Mouse (Mus musculus): Measurements from ENCODE around the gene Syt14. TPM values are rescaled to one million over a fixed set of nuclear protein-coding genes. Genes with fewer than 3 reads are reported as not detected.
A peak's percentile ranks its signal among the peaks of the same experiment; 100 is the strongest.

Gene Syt14
- polyA plus RNA-seq, 1 experiment from 2014 or later, result 8.7 TPM

GRCm38 (mm10) chr1:192898742-192899141, 136.8 kb downstream of the Syt14 start:
- Histone ChIP-seq H3K9ac (replicated peaks) (no peak overlapping the region), H3K4me2 (replicated peaks) (no peak overlapping the region), H3K9me3 (no peaks in the 10 kb centered on the region), H3K4me1 (no peaks in the 10 kb centered on the region), H3K36me3 (peaks cover 11% of the 10 kb centered on the region), H3K4me3 (no peak overlapping the region), H3K27ac (replicated peaks) (no peak overlapping the region), H3K27me3 (no peaks in the 10 kb centered on the region)
- ATAC-seq (replicated peaks), result no peak
- 2% methylated on average over 2 of the region's 2 CpGs for WGBS

GRCm38 (mm10) chr1:192897218-192897617, 138.4 kb downstream of the Syt14 start:
- Histone ChIP-seq H3K36me3 (peaks cover 11% of the 10 kb centered on the region), H3K27ac (replicated peaks) (no peak overlapping the region), H3K9ac (replicated peaks) (no peak overlapping the region), H3K4me1 (no peaks in the 10 kb centered on the region), H3K4me2 (replicated peaks) (no peak overlapping the region), H3K9me3 (no peaks in the 10 kb centered on the region), H3K27me3 (no peaks in the 10 kb centered on the region), H3K4me3 (no peak overlapping the region)
- ATAC-seq (replicated peaks), result no peak
- WGBS, result 61% methylated on average over 10 of the region's 10 CpGs

GRCm38 (mm10) chr1:192896076-192896475, 139.5 kb downstream of the Syt14 start:
- no peak overlapping the region for H3K9ac ChIP-seq (replicated peaks)
- H3K4me1 ChIP-seq, result no peaks in the 10 kb centered on the region
- H3K4me3 ChIP-seq, result no peak overlapping the region
- no peaks in the 10 kb centered on the region for H3K27me3 ChIP-seq
- no peak overlapping the region for H3K4me2 ChIP-seq (replicated peaks)
- no peak for ATAC-seq (replicated peaks)
- peaks cover 14% of the 10 kb centered on the region for H3K36me3 ChIP-seq
- no peaks in the 10 kb centered on the region for H3K9me3 ChIP-seq
- H3K27ac ChIP-seq (replicated peaks), result no peak overlapping the region
- WGBS, result 93% methylated on average over 3 of the region's 3 CpGs

GRCm38 (mm10) chr1:192890716-192891115, 144.9 kb downstream of the Syt14 start:
- no peaks in the 10 kb centered on the region for H3K9me3 ChIP-seq
- no peak overlapping the region for H3K9ac ChIP-seq (replicated peaks)
- H3K36me3 ChIP-seq, result peaks cover 6% of the 10 kb centered on the region; the same call in 1 of the 2 replicates
- ATAC-seq (replicated peaks), result no peak
- 88% methylated on average over 3 of the region's 3 CpGs for WGBS
- no peak overlapping the region for H3K27ac ChIP-seq (replicated peaks)
- no peaks in the 10 kb centered on the region for H3K4me1 ChIP-seq
- H3K4me3 ChIP-seq, result no peak overlapping the region
- no peaks in the 10 kb centered on the region for H3K27me3 ChIP-seq
- no peak overlapping the region for H3K4me2 ChIP-seq (replicated peaks)

- H3K36me3 ChIP-seq, result no peaks in the 10 kb centered on the region
- H3K4me1 ChIP-seq, result no peaks in the 10 kb centered on the region
- H3K9me3 ChIP-seq, result no peaks in the 10 kb centered on the region
- no peak for ATAC-seq (replicated peaks)
- no peak overlapping the region for H3K9ac ChIP-seq (replicated peaks)
- H3K27ac ChIP-seq (replicated peaks), result no peak overlapping the region
- H3K4me2 ChIP-seq (replicated peaks), result no peak overlapping the region
- H3K27me3 ChIP-seq, result no peaks in the 10 kb centered on the region
- 71% methylated on average over 2 of the region's 2 CpGs for WGBS
- no peak overlapping the region for H3K4me3 ChIP-seq
Observed at GRCm38 (mm10) chr1:192882617-192883295, 152.8 kb downstream of the Syt14 start.

GRCm38 (mm10) chr1:192880130-192880529, 155.4 kb downstream of the Syt14 start:
- Histone ChIP-seq H3K27ac (replicated peaks) (no peak overlapping the region), H3K9me3 (no peaks in the 10 kb centered on the region), H3K27me3 (no peaks in the 10 kb centered on the region), H3K9ac (replicated peaks) (no peak overlapping the region), H3K4me3 (no peak overlapping the region), H3K4me2 (replicated peaks) (no peak overlapping the region), H3K36me3 (no peaks in the 10 kb centered on the region), H3K4me1 (no peaks in the 10 kb centered on the region)
- ATAC-seq (replicated peaks), result no peak
- WGBS, result 81% methylated on average over 4 of the region's 4 CpGs

GRCm38 (mm10) chr1:192879086-192879580, 156.4 kb downstream of the Syt14 start:
- Histone ChIP-seq H3K4me3 (no peak overlapping the region), H3K9ac (replicated peaks) (no peak overlapping the region), H3K27me3 (no peaks in the 10 kb centered on the region), H3K27ac (replicated peaks) (no peak overlapping the region), H3K4me1 (no peaks in the 10 kb centered on the region), H3K4me2 (replicated peaks) (no peak overlapping the region), H3K9me3 (no peaks in the 10 kb centered on the region), H3K36me3 (no peaks in the 10 kb centered on the region)
- WGBS, result 87% methylated on average over 7 of the region's 7 CpGs
- ATAC-seq (replicated peaks), result no peak

- no peaks in the 10 kb centered on the region for H3K36me3 ChIP-seq
- H3K27ac ChIP-seq (replicated peaks), result no peak overlapping the region
- H3K9me3 ChIP-seq, result no peaks in the 10 kb centered on the region
- H3K4me2 ChIP-seq (replicated peaks), result no peak overlapping the region
- no peak overlapping the region for H3K4me3 ChIP-seq
- ATAC-seq (replicated peaks), result no peak
- no peaks in the 10 kb centered on the region for H3K27me3 ChIP-seq
- H3K4me1 ChIP-seq, result peaks cover 11% of the 10 kb centered on the region
- no peak overlapping the region for H3K9ac ChIP-seq (replicated peaks)
- WGBS, result 47% methylated on average over 5 of the region's 5 CpGs
Observed at GRCm38 (mm10) chr1:192872841-192873240, 162.7 kb downstream of the Syt14 start.

GRCm38 (mm10) chr1:192869761-192870160, 165.8 kb downstream of the Syt14 start:
- no peak for ATAC-seq (replicated peaks)
- no peak overlapping the region for H3K27ac ChIP-seq (replicated peaks)
- 86% methylated on average over 1 of the region's 1 CpGs for WGBS

GRCm38 (mm10) chr1:192864440-192864839, 171.1 kb downstream of the Syt14 start:
- Histone ChIP-seq H3K9ac (replicated peaks) (no peak overlapping the region), H3K4me3 (no peak overlapping the region), H3K4me2 (replicated peaks) (no peak overlapping the region), H3K9me3 (no peaks in the 10 kb centered on the region), H3K4me1 (no peaks in the 10 kb centered on the region), H3K27ac (replicated peaks) (no peak overlapping the region), H3K36me3 (no peaks in the 10 kb centered on the region), H3K27me3 (no peaks in the 10 kb centered on the region)
- WGBS, result 73% methylated on average over 3 of the region's 3 CpGs
- ATAC-seq (replicated peaks), result no peak

More at GRCm38 (mm10) chr1:192869761-192870160, 165.8 kb downstream of the Syt14 start:
- Histone ChIP-seq H3K4me1 (peaks cover 11% of the 10 kb centered on the region), H3K27me3 (no peaks in the 10 kb centered on the region), H3K9ac (replicated peaks) (no peak overlapping the region), H3K9me3 (no peaks in the 10 kb centered on the region), H3K36me3 (no peaks in the 10 kb centered on the region), H3K4me3 (no peak overlapping the region), H3K4me2 (replicated peaks) (no peak overlapping the region)

GRCm38 (mm10) chr1:192861305-192861960, 174.1 kb downstream of the Syt14 start:
- Histone ChIP-seq H3K9ac (replicated peaks) (no peak overlapping the region), H3K27me3 (no peaks in the 10 kb centered on the region), H3K4me2 (replicated peaks) (no peak overlapping the region), H3K9me3 (no peaks in the 10 kb centered on the region), H3K27ac (replicated peaks) (peak overlapping the region; percentile 74), H3K4me1 (peaks cover 2% of the 10 kb centered on the region), H3K36me3 (no peaks in the 10 kb centered on the region), H3K4me3 (no peak overlapping the region)
- peak; percentile 68 for ATAC-seq (replicated peaks)
- 68% methylated on average over 5 of the region's 5 CpGs for WGBS

- Histone ChIP-seq H3K4me3 (no peak overlapping the region), H3K9ac (replicated peaks) (no peak overlapping the region), H3K9me3 (no peaks in the 10 kb centered on the region), H3K36me3 (no peaks in the 10 kb centered on the region), H3K27ac (replicated peaks) (no peak overlapping the region), H3K27me3 (no peaks in the 10 kb centered on the region), H3K4me2 (replicated peaks) (no peak overlapping the region), H3K4me1 (peaks cover 11% of the 10 kb centered on the region)
- ATAC-seq (replicated peaks), result no peak
- 61% methylated on average over 6 of the region's 6 CpGs for WGBS
Observed at GRCm38 (mm10) chr1:192860273-192860672, 175.3 kb downstream of the Syt14 start.
